Mouse (Mus musculus) hindbrain, embryonic 15.5 days (tissue): Measurements from ENCODE around the gene 4930426L09Rik. TPM values are rescaled to one million over a fixed set of nuclear protein-coding genes. Genes with fewer than 3 reads are reported as not detected.

Source experiments
- ATAC-seq: fragments of 200-750 bp; cut with Nextera tagmentation; 2 replicates; pipeline ENCODE4 v1.8.0; 2017; ENCODE audit warnings: low read depth, moderate number of reproducible peaks, moderate TSS enrichment; ENCODE audit not compliant: low FRiP score
- H3K27ac ChIP-seq: fragments of 300-500 bp; sonication (generic); replicated peaks from 2 replicates; pipeline ENCODE4 v1.5.1; 2015; ENCODE audit warnings: mild to moderate bottlenecking, inconsistent platforms
- H3K27me3 ChIP-seq: fragments of 300-500 bp; sonication (generic); 2 replicates; pipeline ENCODE4 v1.6.1; 2015; ENCODE audit warnings: control low read depth, inconsistent platforms
- H3K36me3 ChIP-seq: fragments of 300-500 bp; sonication (generic); 2 replicates; pipeline ENCODE4 v1.6.1; 2015; ENCODE audit warnings: control low read depth, inconsistent platforms
- H3K4me1 ChIP-seq: fragments of 300-500 bp; sonication (generic); replicated peaks from 2 replicates; pipeline ENCODE4 v1.6.1; 2015; ENCODE audit warnings: control low read depth, inconsistent platforms
- H3K4me2 ChIP-seq: fragments of 300-500 bp; sonication (generic); 2 replicates; pipeline ENCODE4 v1.6.1; 2015; ENCODE audit warnings: moderate library complexity, mild to moderate bottlenecking, inconsistent platforms
- H3K4me3 ChIP-seq: fragments of 300-500 bp; sonication (generic); 2 replicates; pipeline ENCODE4 v1.5.1; 2015; ENCODE audit warnings: mild to moderate bottlenecking, inconsistent platforms
- H3K9ac ChIP-seq: fragments of 300-500 bp; sonication (generic); 2 replicates; pipeline ENCODE4 v1.6.1; 2015; ENCODE audit warnings: inconsistent platforms
- H3K9me3 ChIP-seq: fragments of 300-500 bp; sonication (generic); 2 replicates; pipeline ENCODE4 v1.6.1; 2016; ENCODE audit warnings: control low read depth, inconsistent platforms
- WGBS: fragments of 180-500 bp; shearing (Covaris S2); methylation state at CpG from one replicate; pipeline ENCODE4 v1.1.7; 2015; 5-methylcytosine and 5-hydroxymethylcytosine counted together
- polyA plus RNA-seq: library from polyadenylated mRNA; unstranded; fragments of >200 nt; fragmentation: Nextera tagmentation; extraction: Ambion mirVana; gene quantifications from 2 replicates; pipeline ENCODE4 v1.2.1, GENCODE M21; 2015

4930426L09Rik gene
- 0.18 and 0.34 TPM in 2 replicates for polyA plus RNA-seq

- peak; percentile 97 for ATAC-seq
- Histone ChIP-seq H3K9ac (peak within 1 kb of the TSS; percentile 57), H3K27ac (peak within 1 kb of the TSS; percentile 88), H3K36me3 (no peaks in the 10 kb centered on the region), H3K4me1 (peaks cover 14% of the 10 kb centered on the region), H3K27me3 (no peaks in the 10 kb centered on the region), H3K4me2 (peak within 1 kb of the TSS; percentile 97), H3K9me3 (no peaks in the 10 kb centered on the region), H3K4me3 (peak within 1 kb of the TSS; percentile 79)
- under 1% methylated on average over 57 of the region's 66 CpGs for WGBS
These were observed at the start of gene 4930426L09Rik, which contains the start of gene Pip4k2a for GRCm38 (mm10) chr2:18998054-18998478. Gene 4930426L09Rik (plus strand): TSS chr2:18998343. Gene Pip4k2a (minus strand): TSS chr2:18998126.

- Histone ChIP-seq H3K9me3 (no peaks in the 10 kb centered on the region), H3K27ac (no peak overlapping the region), H3K36me3 (no peaks in the 10 kb centered on the region), H3K4me1 (0 out of 2 replicates have a peak, but pooled peaks cover 3% of the 10 kb centered on the region), H3K4me3 (no peak overlapping the region), H3K4me2 (no peak overlapping the region), H3K9ac (no peak overlapping the region), H3K27me3 (no peaks in the 10 kb centered on the region)
- ATAC-seq, result no peak
- WGBS, result 94% methylated on average over 7 of the region's 7 CpGs
These were observed 49.4 kb upstream of the 4930426L09Rik start for GRCm38 (mm10) chr2:18948741-18949140.

DNA sequence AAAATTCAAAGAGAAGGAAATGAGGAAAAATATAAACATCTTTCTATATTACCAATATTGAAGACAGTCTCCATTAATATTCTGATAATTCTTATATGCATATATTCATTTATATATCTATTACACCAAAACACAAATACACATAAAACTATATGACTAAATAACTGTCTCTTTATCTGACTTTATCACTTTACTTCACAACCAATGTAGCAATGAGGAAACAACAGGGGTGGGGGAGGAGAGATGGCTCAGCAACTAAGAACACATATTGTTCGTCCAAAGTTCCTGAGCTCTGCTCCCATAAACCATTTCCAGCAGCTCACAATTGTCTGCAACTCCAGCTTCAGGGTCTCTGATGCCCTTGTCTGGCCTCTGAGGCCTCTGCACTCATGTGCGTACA lies 47.4 kb upstream of the 4930426L09Rik start:
- Histone ChIP-seq H3K4me1 (0 out of 2 replicates have a peak, but pooled peaks cover 3% of the 10 kb centered on the region), H3K9me3 (no peaks in the 10 kb centered on the region), H3K27ac (no peak overlapping the region), H3K4me2 (no peak overlapping the region), H3K27me3 (no peaks in the 10 kb centered on the region), H3K36me3 (no peaks in the 10 kb centered on the region), H3K9ac (no peak overlapping the region), H3K4me3 (no peak overlapping the region)
- WGBS, result 79% methylated on average over 2 of the region's 2 CpGs
- no peak for ATAC-seq

GRCm38 (mm10) chr2:18952102-18952673 lies 46.0 kb upstream of the 4930426L09Rik start:
- H3K9me3 ChIP-seq, result no peaks in the 10 kb centered on the region
- H3K4me3 ChIP-seq, result no peak overlapping the region
- 0 out of 2 replicates have a peak, but pooled peaks cover 3% of the 10 kb centered on the region for H3K4me1 ChIP-seq
- no peaks in the 10 kb centered on the region for H3K27me3 ChIP-seq
- H3K4me2 ChIP-seq, result no peak overlapping the region
- no peak for ATAC-seq
- H3K36me3 ChIP-seq, result no peaks in the 10 kb centered on the region
- H3K9ac ChIP-seq, result no peak overlapping the region
- H3K27ac ChIP-seq, result no peak overlapping the region
- WGBS, result 77% methylated on average over 7 of the region's 7 CpGs

GRCm38 (mm10) chr2:18954422-18954821 lies 43.7 kb upstream of the 4930426L09Rik start:
- no peak for ATAC-seq
- Histone ChIP-seq H3K4me2 (no peak overlapping the region), H3K9me3 (no peaks in the 10 kb centered on the region), H3K27ac (no peak overlapping the region), H3K36me3 (no peaks in the 10 kb centered on the region), H3K4me1 (no peaks in the 10 kb centered on the region), H3K4me3 (no peak overlapping the region), H3K9ac (no peak overlapping the region), H3K27me3 (no peaks in the 10 kb centered on the region)
- 77% methylated on average over 4 of the region's 4 CpGs for WGBS

GRCm38 (mm10) chr2:18955022-18955421 lies 43.1 kb upstream of the 4930426L09Rik start:
- no peak overlapping the region for H3K4me2 ChIP-seq
- no peaks in the 10 kb centered on the region for H3K27me3 ChIP-seq
- H3K36me3 ChIP-seq, result no peaks in the 10 kb centered on the region
- no peak overlapping the region for H3K4me3 ChIP-seq
- no peak for ATAC-seq
- H3K9ac ChIP-seq, result no peak overlapping the region
- H3K27ac ChIP-seq, result no peak overlapping the region
- H3K9me3 ChIP-seq, result no peaks in the 10 kb centered on the region
- H3K4me1 ChIP-seq, result no peaks in the 10 kb centered on the region
- WGBS, result 41% methylated on average over 4 of the region's 4 CpGs

- ATAC-seq, result no peak
- Histone ChIP-seq H3K27me3 (no peaks in the 10 kb centered on the region), H3K4me2 (no peak overlapping the region), H3K9me3 (no peaks in the 10 kb centered on the region), H3K27ac (no peak overlapping the region), H3K4me3 (no peak overlapping the region), H3K36me3 (no peaks in the 10 kb centered on the region), H3K4me1 (no peaks in the 10 kb centered on the region), H3K9ac (no peak overlapping the region)
- WGBS, result 91% methylated on average over 13 of the region's 13 CpGs
These were observed 42.5 kb upstream of the 4930426L09Rik start for GRCm38 (mm10) chr2:18955671-18956070.

GRCm38 (mm10) chr2:18956424-18956823 lies 41.7 kb upstream of the 4930426L09Rik start:
- 92% methylated on average over 3 of the region's 3 CpGs for WGBS
- H3K4me3 ChIP-seq, result no peak overlapping the region
- H3K4me2 ChIP-seq, result no peak overlapping the region
- H3K27ac ChIP-seq, result no peak overlapping the region
- no peak overlapping the region for H3K9ac ChIP-seq
- H3K4me1 ChIP-seq, result no peaks in the 10 kb centered on the region
- H3K27me3 ChIP-seq, result no peaks in the 10 kb centered on the region
- H3K9me3 ChIP-seq, result no peaks in the 10 kb centered on the region
- no peaks in the 10 kb centered on the region for H3K36me3 ChIP-seq
- ATAC-seq, result no peak

DNA sequence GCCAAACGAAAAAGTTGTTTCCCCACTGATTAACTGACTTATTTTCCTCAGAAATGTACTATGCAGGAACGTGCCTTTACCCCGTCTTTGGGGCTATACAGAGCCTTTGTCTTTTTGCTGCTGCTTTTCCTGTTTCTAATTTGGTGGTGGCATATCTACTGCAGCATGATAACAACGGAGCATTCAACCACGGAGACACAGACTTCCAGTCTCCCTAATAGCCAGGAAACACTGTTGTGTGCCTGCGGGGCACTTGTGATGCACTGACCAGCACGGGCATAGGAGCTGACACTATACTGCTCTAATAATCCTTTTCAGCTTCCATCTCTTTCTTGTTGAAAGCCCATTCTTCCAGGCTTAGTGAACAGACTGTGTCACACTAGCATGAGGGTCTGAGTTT lies 41.2 kb upstream of the 4930426L09Rik start:
- no peak overlapping the region for H3K4me2 ChIP-seq
- no peak overlapping the region for H3K9ac ChIP-seq
- no peak for ATAC-seq
- WGBS, result 58% methylated on average over 7 of the region's 7 CpGs
- H3K27ac ChIP-seq, result no peak overlapping the region
- no peaks in the 10 kb centered on the region for H3K27me3 ChIP-seq
- H3K4me3 ChIP-seq, result no peak overlapping the region
- no peaks in the 10 kb centered on the region for H3K9me3 ChIP-seq
- no peaks in the 10 kb centered on the region for H3K36me3 ChIP-seq
- H3K4me1 ChIP-seq, result no peaks in the 10 kb centered on the region

DNA sequence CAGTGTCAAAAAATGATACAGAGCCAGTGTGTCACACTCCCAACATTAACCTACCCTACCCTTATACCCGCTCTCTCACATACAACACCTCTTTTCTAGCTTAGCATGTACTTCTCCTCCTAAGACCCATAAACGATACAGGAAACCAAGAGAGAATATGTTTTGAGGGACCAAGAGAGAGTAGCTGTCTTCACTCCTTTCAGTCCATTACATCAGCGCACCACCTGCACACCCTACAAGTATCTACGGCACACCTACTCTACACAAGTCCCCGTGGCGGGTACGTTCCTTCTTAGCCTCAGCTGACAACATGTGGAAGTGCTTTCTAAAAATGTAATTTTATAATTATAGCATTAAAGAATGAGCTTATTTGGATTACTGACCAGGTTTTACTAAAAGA lies 40.7 kb upstream of the 4930426L09Rik start:
- Histone ChIP-seq H3K36me3 (no peaks in the 10 kb centered on the region), H3K4me1 (no peaks in the 10 kb centered on the region), H3K4me2 (no peak overlapping the region), H3K27ac (no peak overlapping the region), H3K4me3 (no peak overlapping the region), H3K9ac (no peak overlapping the region), H3K9me3 (no peaks in the 10 kb centered on the region), H3K27me3 (no peaks in the 10 kb centered on the region)
- no peak for ATAC-seq
- WGBS, result 93% methylated on average over 7 of the region's 7 CpGs

DNA sequence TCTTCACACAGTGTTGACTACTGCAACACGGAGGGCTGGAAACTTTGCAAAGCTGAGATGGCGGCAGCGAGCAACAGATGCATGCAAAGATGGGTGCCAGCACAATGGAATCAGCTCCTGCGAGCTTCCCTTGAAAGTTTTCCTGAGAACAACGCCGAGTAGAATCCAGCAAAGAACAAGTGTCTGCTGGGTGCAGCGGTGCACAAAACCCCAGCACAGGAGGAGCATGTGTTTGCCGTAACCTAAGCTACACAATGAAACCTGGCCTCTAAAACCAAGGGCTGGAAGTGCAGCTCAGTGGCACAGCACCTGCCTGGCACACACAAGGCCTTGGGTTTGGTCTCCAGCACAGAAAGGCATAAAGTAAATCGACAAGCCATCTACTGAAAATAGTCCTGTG lies 40.1 kb upstream of the 4930426L09Rik start:
- Histone ChIP-seq H3K36me3 (no peaks in the 10 kb centered on the region), H3K27ac (no peak overlapping the region), H3K9me3 (no peaks in the 10 kb centered on the region), H3K4me2 (no peak overlapping the region), H3K4me3 (no peak overlapping the region), H3K4me1 (no peaks in the 10 kb centered on the region), H3K9ac (no peak overlapping the region), H3K27me3 (no peaks in the 10 kb centered on the region)
- 80% methylated on average over 9 of the region's 9 CpGs for WGBS
- ATAC-seq, result no peak

GRCm38 (mm10) chr2:18958501-18958900 lies 39.6 kb upstream of the 4930426L09Rik start:
- no peak overlapping the region for H3K4me2 ChIP-seq
- WGBS, result 93% methylated on average over 5 of the region's 5 CpGs
- no peak overlapping the region for H3K9ac ChIP-seq
- no peaks in the 10 kb centered on the region for H3K4me1 ChIP-seq
- no peaks in the 10 kb centered on the region for H3K9me3 ChIP-seq
- H3K4me3 ChIP-seq, result no peak overlapping the region
- no peaks in the 10 kb centered on the region for H3K27me3 ChIP-seq
- H3K36me3 ChIP-seq, result no peaks in the 10 kb centered on the region
- no peak for ATAC-seq
- H3K27ac ChIP-seq, result no peak overlapping the region

GRCm38 (mm10) chr2:18959008-18959407 lies 39.1 kb upstream of the 4930426L09Rik start:
- ATAC-seq, result no peak
- Histone ChIP-seq H3K27me3 (no peaks in the 10 kb centered on the region), H3K36me3 (no peaks in the 10 kb centered on the region), H3K9ac (no peak overlapping the region), H3K4me3 (no peak overlapping the region), H3K4me1 (no peaks in the 10 kb centered on the region), H3K4me2 (no peak overlapping the region), H3K9me3 (no peaks in the 10 kb centered on the region), H3K27ac (no peak overlapping the region)
- WGBS, result 93% methylated on average over 6 of the region's 6 CpGs
